Mouse (Mus musculus) small intestine, adult 2 months (tissue): ENCODE results near the gene Bpnt1.

Source experiments
- CTCF ChIP-seq: fragments of 200-500 bp; IDR thresholded peaks from 2 replicates; pipeline ENCODE4 v1.5.1; 2012; ENCODE audit warnings: low read depth, mild to moderate bottlenecking, control low read depth, inconsistent platforms, low read length, moderate library complexity, mixed read lengths; ENCODE audit not compliant: insufficient replicate concordance, insufficient read length; ENCODE audit errors: extremely low read depth
- POLR2A ChIP-seq: fragments of 200-500 bp; IDR thresholded peaks from 2 replicates; pipeline ENCODE4 v1.6.1; 2012; ENCODE audit warnings: low read depth, mild to moderate bottlenecking, control low read depth, inconsistent platforms, low read length, moderate library complexity

DNA sequence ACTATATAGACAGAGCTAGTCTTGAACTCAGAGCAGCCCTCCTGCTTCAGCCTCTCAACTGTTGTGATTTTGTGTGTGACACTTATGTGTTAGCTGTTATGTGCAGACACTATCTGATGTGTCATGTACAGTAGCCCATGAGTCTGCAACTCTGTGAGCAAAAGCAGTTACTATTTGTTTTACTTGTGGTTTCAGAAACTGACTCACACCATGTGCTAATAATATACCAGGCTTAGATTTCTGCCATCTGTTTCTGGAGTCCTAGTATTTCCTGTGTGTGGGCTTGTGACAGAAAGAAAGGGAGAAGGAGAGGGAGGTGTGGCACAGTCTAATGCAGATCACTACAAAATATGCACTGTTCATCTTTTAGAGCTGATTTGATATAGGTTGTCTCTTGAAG is 44.4 kb downstream of the Bpnt1 start:
- TF ChIP-seq CTCF (no peak), POLR2A (no peak)
